Mouse (Mus musculus): ENCODE data around the gene Ptprn2.

The Ptprn2 gene

DNA sequence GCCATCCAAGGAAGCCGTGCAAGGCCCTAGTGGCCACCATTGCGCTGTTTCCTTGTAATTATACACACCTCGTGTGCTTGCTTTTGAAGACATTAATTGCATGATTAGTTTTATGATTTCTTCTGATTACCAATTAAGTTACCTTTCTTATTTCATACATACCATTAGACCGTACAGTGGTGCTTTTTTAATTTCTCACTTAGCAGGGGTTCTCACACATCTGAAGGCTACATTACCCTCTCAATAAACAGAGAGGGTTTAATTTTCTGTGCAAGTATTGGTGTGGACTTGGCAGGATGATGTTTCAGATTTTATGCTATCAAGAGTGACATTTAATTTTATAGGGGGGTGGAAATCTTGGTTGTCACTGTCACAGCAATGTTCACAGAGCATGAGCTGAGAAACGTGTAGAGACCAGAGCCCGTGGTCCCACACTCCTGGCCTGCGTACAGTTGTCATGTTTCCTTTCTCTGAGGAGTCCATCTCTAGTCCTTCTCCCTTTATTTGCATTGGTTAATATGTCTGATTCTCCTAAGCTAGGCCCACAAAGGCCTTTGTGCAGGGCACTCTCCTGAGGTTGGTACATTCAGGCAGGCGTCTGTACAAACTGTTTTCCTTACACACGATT lies 567.8 kb downstream of the Ptprn2 start:
- DNase-seq (ENCODE audit: low read depth, low spot score): no peak

GRCm38 (mm10) chr12:117053851-117054769 lies 568.6 kb downstream of the Ptprn2 start:
- DNase-seq (ENCODE audit: low read depth, low spot score): no peak

GRCm38 (mm10) chr12:117054925-117055570 lies 569.5 kb downstream of the Ptprn2 start:
- DNase-seq (ENCODE audit: low read depth, low spot score): no peak

- DNase-seq (ENCODE audit: low read depth, low spot score): no peak
These were observed 572.9 kb downstream of the Ptprn2 start for GRCm38 (mm10) chr12:117058184-117058958.

- no peak for DNase-seq (ENCODE audit: low read depth, low spot score)
These were observed 573.5 kb downstream of the Ptprn2 start for GRCm38 (mm10) chr12:117058975-117059374.

- no peak for DNase-seq (ENCODE audit: low read depth, low spot score)
These were observed 592.1 kb downstream of the Ptprn2 start for GRCm38 (mm10) chr12:117077664-117078063.

DNA sequence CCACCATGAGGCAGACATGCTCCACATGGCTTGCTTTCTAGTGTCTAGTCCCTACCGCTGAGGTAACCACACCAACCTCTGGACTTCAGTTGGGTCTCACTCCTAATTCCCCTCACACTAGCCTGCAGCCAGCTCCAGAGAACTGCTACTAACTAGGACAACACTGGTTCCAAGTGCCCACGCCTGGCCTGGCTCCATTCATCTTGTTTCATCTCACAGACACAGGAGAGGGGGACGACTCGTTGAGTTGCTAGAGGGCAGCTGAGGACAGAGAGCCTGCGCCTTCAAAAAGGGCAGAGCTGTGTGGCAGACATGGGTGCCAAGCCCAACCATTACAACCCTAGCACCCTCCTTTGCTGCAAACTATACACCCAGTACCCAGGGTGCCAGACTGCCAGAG lies 593.4 kb downstream of the Ptprn2 start:
- DNase-seq (ENCODE audit: low read depth, low spot score): no peak

DNA sequence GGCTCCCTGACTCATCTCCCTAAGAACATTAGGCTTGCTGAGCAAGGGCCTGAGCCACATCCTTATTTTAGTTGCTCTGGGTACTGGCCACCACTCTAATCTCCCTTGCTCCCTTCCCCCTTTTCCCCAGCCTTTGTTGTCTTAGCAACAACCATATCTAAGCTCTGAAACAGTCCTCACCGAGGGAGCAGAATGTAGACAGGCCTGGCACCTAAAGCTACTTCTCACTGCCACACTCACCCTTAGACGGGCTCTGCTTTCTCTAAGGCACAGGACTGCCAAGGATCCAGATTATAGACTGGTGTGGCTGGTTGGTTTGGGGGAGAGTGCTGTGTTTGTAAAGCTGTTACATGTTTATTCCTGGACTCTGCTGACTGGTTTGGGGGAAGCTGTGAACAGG lies 594.2 kb downstream of the Ptprn2 start:
- DNase-seq (ENCODE audit: low read depth, low spot score): no peak

DNA sequence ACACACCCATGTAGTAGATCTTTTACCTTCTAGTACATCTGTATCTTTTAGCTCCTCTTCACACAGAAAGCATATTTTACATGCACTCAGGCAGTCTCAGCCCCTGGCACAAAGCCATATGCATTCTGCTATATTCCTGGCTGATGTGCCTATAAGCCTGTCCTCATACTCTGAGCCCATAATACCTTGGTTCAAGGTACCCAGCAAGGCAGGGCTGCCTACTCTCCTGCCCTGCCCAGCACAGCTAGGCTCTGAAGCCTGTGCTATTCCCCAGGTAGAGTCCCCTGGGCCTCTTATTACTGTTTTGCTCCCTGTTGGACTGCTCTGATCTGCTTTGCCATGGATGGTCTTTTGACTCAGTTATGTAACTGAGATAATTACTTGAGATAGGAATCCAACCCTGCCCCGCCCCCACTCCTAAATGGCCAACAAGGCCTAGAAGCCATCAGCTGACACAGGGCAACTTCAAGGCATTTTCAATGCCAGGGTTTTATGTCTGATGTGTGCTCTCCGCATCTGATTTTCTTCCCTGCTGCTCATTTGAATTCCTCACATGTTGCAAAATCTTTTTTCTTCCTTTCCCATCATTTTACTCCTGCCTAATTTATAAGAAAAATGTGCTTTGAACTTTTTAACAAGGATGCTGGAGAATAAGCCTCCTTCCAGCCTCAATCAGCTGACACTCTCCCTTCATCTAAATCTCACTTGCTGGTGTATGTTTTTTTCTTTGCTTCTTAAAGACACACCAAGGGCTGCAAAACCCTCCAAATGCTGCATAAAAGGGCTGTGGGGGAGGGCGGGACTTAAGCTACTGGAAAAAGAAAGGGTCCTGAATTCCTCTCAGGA lies 598.6 kb downstream of the Ptprn2 start:
- DNase-seq (ENCODE audit: low read depth, low spot score): no peak

DNA sequence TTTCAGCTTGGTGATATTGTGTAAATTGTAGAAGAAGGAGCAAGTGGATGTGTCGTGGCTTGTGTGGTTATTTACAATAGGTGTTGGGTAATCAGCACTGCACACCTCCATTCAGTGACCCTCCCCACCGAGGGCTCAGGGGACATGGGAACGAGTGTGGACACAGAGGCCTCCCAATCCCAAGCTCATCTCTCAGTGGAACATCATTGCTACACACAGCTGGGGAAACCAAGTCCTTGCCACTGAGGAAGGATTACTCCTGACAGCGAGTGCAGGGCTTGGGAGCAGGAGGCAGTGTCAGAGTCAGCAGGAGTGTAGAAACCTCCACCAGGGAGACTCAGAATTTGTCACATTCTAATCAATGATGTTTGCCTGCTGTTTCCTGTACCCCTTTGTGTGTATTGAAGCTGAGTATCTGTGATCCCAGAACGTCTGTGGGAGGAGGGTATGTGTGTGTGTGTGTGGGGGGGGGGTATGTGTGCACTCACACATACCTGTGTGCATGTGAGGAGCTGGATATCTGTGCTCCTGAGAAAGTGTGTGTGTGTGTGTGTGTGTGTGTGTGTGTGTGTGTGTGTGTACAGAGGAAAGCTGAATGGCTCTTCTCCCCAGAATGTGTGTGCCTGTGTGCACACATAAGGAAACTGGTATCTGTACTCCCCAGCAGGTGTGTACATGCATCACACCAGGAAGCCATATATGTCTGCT lies 599.3 kb downstream of the Ptprn2 start:
- DNase-seq (ENCODE audit: low read depth, low spot score): no peak

DNA sequence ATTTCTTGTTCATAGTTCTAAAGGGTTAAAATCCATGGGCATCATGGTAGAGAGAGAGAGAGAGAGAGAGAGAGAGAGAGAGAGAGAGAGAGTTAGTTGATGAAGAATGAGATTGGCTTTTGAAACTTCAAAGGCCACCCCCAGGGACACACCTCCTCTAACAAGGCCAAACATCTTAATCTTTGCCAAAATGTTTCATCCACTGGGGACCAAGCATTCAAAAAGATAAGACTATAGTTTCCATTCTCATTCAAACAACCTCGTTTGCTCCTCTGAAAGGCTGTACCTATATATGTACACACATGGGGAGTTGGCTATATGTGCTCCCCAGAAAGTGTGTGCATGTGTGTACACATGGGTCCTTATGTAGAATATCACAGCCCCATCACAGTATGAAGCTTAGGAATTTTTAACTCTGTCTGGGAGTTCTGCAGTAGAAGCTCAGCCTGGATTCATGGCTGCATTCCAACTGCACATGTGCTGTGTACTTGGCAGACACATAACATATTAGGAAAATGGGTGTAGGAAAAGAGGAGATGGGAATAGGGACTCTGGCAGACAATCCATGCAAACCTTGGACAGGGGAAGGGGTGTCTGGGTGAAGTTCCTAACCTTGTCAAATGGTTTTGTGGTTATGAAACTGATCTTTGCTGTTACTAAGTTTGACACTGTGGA lies 600.3 kb downstream of the Ptprn2 start:
- no peak for DNase-seq (ENCODE audit: low read depth, low spot score)

GRCm38 (mm10) chr12:117092345-117093107 lies 607.0 kb downstream of the Ptprn2 start:
- no peak for DNase-seq (ENCODE audit: low read depth, low spot score)

DNA sequence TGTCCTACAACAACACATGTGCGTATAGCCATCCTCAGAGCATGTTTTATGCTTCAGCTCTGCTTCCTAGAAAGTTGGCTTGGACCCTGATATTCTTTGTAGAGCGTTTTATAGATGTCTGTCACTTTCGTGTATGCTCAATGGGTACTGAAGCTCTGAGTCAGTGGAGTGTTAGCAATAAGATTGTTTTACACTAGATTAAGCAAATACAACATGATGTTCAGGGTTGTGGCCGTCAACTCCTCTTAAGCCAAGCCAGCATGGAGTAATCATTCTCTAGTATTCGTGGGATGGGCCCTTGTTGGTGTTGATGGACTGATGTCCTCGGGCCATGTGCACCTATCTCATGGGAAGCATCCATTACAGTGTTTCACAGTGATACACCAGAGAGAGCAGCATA lies 610.4 kb downstream of the Ptprn2 start:
- no peak for DNase-seq (ENCODE audit: low read depth, low spot score)

DNA sequence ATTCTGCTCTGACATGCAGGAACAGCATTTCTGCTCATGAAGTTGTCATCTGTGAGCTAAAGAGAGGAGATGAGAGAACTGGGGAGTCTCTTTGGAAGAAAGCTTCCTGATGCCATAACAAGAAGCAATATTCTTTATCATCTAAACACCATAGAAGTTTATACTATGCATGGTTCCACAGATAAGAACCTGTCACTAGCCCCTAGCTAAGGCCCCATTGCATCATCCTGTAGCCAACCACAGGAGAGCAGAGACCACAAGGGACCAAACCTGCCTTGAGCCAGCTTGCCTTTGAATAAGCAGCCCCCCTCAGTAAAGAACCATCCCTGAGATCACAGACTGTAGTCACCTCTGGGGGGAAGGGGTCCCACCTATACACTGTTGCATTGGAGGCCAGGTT lies 612.8 kb downstream of the Ptprn2 start:
- no peak for DNase-seq (ENCODE audit: low read depth, low spot score)

DNA sequence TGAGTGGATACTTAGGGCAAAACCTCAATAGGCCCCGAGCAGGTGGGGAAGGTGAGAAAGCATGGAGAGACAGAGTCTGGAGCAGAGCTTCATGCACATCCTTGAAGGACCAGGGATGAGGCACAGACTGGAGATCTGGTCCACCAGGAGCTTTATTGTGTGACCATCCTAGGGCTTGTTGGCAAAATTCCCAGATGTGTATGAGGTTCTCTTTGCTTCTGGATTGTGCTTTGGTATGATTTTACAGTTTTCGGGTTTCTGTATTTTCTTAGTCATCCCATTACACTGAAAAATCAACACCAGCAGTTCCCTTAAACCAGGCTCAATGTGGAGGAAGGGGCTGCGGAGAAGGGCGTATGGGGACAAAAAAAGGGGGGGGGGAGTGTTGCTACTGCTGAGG lies 621.2 kb downstream of the Ptprn2 start:
- no peak for DNase-seq (ENCODE audit: low read depth, low spot score)

GRCm38 (mm10) chr12:117107143-117107616 lies 621.7 kb downstream of the Ptprn2 start:
- DNase-seq (ENCODE audit: low read depth, low spot score): no peak

GRCm38 (mm10) chr12:117115254-117115865 lies 629.8 kb downstream of the Ptprn2 start:
- no peak for DNase-seq (ENCODE audit: low read depth, low spot score)

GRCm38 (mm10) chr12:117127078-117127477 lies 641.6 kb downstream of the Ptprn2 start:
- DNase-seq (ENCODE audit: low read depth, low spot score): no peak
